Mouse (Mus musculus) layer of hippocampus, postnatal 36 days (tissue): ENCODE data around the gene Atp1b2. TPM values are rescaled to one million over a fixed set of nuclear protein-coding genes. Genes with fewer than 3 reads are reported as not detected.

ENCODE experiments used
- DNase-seq, 2 experiments: peaks; one replicate each; pipeline ENCODE4 v3.0.0; 2022
- total RNA-seq, 2 experiments: library from RNA; stranded (reverse); gene quantifications; 2 replicates each; pipeline ENCODE4 v1.2.3; 2021

Gene Atp1b2
- total RNA-seq, 2 experiments from 2014 or later: 400 to 418 TPM

DNA sequence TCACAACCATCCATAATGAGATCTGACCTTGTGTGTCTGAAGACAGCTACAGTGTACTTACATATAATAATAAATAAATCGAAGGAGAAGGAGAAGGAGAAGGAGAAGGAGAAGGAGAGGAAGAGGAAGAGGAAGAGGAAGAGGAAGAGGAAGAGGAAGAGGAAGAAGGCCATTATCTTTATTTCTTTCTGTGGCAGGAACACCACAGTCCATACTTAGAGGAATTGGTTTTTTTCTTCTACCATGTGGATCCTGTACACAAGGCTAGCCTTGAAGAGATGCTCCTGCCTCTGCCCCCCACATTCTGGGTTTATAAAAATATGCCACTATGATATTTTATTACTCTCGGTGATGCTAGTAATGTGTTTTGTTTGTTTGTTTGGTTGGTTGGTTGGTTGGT, 1.1 kb upstream of the Atp1b2 start:
- DNase-seq: no peak

DNA sequence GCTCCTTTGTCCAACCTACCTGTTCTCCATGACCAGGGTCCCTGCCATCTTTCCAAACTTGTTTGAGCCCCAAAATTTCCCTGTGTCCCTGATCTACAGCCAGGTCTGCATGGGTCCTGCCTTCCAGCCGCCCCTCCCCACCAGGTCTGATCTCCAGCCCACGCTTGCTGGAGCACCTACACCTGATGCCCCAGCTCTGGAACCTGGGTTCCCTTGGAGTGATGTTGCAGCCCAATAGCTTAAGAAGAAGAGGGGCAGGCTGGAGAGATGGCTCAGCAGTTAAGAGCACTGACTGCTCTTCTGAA, 701 bp upstream of the Atp1b2 start:
- no peak for DNase-seq

DNA sequence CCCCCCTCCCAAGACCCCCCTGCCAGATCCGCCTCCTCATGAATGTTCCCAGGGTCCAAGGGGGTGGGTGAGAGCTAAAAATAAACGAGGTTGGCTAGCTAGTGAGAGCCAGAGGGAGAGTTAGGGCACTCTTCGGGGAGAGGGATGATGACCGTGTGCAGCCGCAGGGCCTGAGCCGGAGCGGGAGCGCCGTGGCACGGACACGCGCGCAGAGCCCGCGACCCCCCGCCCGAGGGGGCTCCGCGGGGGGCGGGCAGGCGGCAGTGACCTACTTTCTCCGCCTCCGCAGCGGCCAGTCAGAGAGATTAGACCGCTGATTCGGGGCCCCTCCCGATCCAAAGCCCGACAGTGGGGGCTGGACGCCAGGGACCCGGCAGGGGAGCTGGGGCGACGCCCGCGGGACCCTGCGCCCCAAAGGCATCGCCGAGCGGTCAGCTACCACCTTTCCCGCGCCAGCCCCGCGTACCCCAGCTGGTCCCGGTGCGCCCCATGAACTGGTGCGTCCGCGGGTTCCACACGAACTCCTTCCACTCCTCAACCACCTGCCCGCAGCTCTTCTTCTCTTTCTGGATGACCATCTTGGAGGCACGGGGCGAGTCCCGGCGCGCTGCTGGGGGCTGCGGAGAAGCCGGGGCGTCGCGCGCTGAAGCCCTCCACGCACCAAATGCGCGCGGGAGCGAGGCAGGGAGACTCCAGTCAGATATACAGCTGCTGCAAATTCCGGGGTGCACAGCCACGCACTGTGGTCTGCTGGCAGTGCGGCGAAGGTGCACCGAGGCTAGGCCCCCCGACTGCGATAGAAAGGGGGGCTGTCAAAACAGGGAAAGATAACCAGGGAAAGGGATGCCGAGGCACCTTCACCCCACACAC, 712 bp downstream of the Atp1b2 start:
- DNase-seq: peak in 1 of 2 experiments; percentile 53

GRCm38 (mm10) chr11:69604347-69604746, 1.4 kb downstream of the Atp1b2 start:
- no peak for DNase-seq

DNA sequence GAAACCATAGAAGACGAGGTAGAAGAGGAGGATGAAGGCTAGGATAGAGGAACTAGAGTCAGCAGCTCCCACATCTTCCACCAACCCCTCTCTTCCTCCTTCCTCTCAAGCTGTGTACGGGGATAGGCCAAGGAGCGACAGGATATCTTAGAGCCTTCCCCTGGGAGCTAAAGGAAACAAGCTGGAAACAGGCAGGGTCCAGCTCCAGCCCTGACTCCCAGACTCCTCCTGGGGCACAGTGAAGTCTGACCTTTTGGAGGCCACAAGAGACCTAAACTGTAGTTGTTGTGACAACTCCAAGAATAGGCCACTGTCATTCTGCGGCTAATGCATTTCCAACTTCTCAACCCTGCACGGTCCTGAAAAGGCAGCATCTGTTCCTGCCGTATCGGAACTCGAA, 2.2 kb downstream of the Atp1b2 start:
- DNase-seq: no peak

GRCm38 (mm10) chr11:69601768-69602167, 4.0 kb downstream of the Atp1b2 start:
- DNase-seq: no peak

DNA sequence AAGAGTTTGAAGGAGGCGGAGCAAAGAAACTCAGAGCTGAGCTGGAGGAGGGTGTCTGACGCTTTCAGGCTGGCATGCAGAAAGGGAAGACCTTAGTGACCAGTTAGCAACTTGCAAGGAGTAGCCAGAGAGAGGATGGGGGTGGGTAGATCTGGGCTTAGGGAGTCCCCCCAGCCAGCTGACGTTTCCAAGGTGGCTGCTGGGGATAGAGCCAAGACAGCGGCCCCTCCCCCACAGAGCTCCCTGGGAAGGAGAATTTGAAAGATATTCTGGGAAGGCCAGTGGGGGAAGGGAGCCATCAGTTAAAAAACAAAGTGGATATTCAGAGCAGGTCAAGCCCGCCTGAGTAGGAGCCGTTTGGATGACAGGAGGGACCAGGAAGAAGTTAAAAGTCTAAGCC, 5.6 kb downstream of the Atp1b2 start:
- peak; percentile 73 to 75 for DNase-seq

- no peak for DNase-seq
Measured at GRCm38 (mm10) chr11:69599436-69599835, 6.3 kb downstream of the Atp1b2 start.

DNA sequence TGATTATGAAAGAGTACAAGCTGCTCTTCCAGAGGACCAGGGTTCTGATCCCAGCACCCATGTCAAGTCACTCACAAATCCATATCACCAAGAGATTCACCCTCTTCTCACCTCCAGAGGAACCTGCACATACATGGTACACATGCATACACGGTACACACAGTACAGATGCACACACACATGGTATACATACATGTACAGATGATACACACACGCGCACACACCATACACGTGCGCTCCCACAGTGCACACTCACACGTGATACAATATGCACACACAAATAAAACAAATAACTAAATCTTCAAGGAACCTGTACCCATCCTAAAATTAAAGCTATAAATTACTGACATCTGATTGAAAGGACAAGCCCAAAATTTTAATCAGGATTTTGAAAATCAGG, 10.9 kb downstream of the Atp1b2 start:
- no peak for DNase-seq

- no peak for DNase-seq
Measured at GRCm38 (mm10) chr11:69592799-69593198, 12.9 kb downstream of the Atp1b2 start.

DNA sequence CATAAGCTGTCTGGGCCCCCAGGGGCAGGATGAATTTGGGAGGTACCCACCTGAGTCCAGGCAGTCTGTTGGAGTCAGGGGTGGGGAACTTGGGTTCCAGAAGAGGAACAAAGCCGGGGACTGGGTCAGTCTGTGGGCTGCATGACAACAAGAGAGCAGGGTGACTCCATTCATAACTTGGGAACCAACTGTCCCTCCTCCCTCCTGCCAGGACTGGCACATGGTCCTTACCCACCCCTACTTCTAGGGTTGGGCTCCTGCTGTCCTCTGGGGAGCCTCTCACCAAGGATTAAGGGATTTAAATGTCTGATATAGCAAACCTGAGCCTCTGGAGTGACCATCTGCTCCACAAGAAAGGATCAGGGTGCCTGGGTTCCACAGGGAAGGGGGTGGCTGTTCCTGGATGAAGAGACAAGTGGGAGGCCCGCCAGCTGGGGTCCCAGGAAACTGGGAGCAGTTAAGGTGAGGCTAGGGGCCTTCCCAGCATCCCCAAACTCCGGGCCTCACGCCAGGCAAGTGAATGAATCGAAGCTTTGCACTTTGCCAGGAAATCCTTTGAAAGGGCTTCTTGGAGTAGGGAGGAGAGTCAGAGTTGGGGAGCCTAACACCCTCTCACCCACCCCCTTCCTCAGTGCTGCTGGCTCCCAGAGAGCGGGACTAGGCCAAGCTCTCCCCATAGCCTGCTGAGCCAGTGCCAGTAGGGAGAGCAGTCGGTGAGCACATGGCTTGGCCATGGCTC, 13.7 kb downstream of the Atp1b2 start:
- DNase-seq: peak; percentile 72 to 82

DNA sequence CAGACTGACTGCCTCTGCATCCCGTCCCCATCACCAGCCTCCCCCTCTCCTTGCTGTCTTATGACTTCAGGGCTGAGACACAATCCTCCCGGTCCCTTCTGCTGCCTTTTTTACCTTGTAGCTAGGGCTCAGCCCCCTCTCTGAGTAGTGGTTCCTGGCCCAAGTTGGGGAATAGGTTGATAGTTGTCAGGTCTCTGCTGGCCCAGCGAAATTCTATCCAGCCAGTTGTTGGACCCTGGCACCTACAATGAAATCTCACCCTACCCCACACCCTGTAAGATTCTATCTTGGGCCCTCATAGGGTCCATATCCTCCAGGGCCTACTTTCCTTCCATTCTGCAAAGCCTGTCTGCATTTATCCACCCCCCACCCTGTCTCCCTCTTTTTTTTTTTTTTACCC, 14.3 kb downstream of the Atp1b2 start:
- no peak for DNase-seq

DNA sequence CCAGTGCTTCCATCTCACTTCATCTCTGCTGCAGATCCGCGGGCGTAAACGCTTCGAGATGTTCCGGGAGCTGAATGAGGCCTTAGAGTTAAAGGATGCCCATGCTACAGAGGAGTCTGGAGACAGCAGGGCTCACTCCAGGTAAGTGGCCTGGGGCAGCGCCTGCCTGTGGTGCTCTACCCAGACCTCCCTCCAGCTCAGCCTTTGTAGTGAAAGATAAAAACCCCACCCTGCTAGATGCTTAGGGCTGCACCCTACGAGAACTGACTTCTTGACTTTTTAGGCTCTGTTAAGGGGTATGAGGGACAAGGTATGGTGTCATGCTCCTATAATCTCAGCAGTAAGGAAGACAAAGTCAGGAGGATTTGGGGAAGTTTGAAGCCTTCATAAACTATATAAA, 15.1 kb downstream of the Atp1b2 start:
- DNase-seq: no peak

- DNase-seq: no peak
Measured at GRCm38 (mm10) chr11:69589207-69589834, 16.4 kb downstream of the Atp1b2 start.

GRCm38 (mm10) chr11:69585718-69586325, 19.9 kb downstream of the Atp1b2 start:
- DNase-seq: no peak

GRCm38 (mm10) chr11:69584937-69585336, 20.8 kb downstream of the Atp1b2 start:
- no peak for DNase-seq

DNA sequence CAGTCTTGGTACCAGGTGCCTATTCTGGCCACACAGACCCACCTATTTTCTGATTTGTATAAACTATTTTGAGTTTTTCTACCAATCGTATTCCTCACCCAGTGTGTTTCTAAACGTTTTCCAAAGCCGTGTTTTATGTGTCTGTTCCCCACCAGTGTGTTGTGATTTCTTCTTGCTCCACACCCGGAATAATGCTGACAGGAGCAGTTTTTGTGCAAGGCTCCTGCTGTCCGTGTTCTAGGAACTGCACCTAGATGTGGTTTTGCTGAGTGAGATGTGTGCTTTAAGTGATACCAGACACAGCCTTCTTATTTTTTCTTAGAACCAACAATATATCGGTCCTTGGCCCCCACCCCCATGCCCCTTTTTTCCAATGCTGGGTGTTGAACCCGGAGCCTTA, 21.7 kb downstream of the Atp1b2 start:
- no peak for DNase-seq

- no peak for DNase-seq
Measured at GRCm38 (mm10) chr11:69582230-69582805, 23.4 kb downstream of the Atp1b2 start.

DNA sequence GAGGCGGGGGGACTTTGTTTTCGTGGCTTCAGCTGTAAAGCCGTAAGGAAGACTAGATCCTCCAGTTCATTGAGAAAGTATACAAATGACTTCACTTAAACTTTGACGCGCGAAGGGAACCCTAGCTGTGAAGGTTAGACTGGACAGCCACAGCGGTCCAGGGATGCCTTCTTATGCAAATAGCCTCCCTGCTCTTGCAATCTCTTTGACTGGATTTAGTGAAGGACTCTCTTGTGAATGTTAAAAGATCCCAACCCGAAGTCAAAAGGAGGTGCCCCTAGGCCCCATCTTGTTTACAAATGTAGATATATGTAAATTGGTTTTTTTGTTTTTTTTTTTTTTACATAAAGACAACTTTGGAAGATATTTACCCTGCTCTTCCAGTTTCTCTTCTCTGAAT, 23.9 kb downstream of the Atp1b2 start:
- no peak for DNase-seq

GRCm38 (mm10) chr11:69581147-69581688, 24.5 kb downstream of the Atp1b2 start:
- peak; percentile 91 for DNase-seq

DNA sequence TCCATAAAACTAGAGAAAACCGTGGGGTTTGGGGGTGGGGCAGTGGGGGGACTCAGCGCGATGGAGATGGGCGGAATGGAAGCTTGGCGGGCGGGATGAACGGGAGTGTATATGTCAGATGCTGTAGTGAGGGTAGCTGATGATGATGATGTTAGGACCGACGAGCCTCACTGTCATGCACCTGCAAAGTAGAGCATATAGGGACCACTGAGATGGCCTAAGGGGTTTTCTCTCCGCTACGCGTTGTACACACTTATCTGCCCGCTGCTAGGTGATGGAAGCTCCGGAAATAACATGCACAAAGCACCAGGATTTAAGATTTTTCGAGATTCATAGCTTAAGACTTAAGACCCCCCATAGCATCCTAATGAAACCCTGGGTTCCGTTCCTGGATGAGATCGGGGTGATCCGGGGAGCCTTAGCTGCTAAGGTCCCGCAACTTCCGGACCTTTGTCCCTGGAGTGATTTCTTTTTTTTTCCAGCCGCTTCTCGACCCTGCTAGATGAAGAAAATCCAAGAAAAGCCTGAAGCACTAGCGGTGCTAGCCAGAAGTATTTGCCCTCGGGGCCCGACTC, 25.1 kb downstream of the Atp1b2 start:
- DNase-seq: peak in 1 of 2 experiments; percentile 25

GRCm38 (mm10) chr11:69580091-69580514, 25.6 kb downstream of the Atp1b2 start, which contains the start of the genes Wrap53 and Trp53:
Wrap53 (minus strand) TSS chr11:69580255.
Trp53 (plus strand) TSS chr11:69580359.
- DNase-seq: peak; percentile 87 to 89
